Mouse (Mus musculus): Measurements from ENCODE around the gene Apba2.

- TF ChIP-seq POLR2A (IDR thresholded peaks at IDR 0.05; ENCODE audit: borderline replicate concordance, extremely low read depth, low read depth, low read length) (no peak), CTCF (IDR thresholded peaks at IDR 0.05; ENCODE audit: insufficient read depth, low read length) (no peak)
Measured at GRCm38 (mm10) chr7:64769768-64770167, 268.3 kb downstream of the Apba2 start.

All from lung, adult 2 months (tissue).